Mouse (Mus musculus) E14TG2a.4 (cell line): ENCODE data around the gene Orc6.

Experiments
- CTCF ChIP-seq: conservative IDR thresholded peaks from 2 replicates; pipeline ENCODE4 v1.5.1; 2014; ENCODE audit warnings: low read length
- NANOG ChIP-seq: IDR thresholded peaks from 2 replicates; pipeline ENCODE4 v1.6.1; 2014; ENCODE audit warnings: borderline replicate concordance, low read length, mixed read lengths
- POU5F1 ChIP-seq: IDR thresholded peaks from 2 replicates; pipeline ENCODE4 v1.6.1; 2014; ENCODE audit warnings: low read length, borderline replicate concordance

DNA sequence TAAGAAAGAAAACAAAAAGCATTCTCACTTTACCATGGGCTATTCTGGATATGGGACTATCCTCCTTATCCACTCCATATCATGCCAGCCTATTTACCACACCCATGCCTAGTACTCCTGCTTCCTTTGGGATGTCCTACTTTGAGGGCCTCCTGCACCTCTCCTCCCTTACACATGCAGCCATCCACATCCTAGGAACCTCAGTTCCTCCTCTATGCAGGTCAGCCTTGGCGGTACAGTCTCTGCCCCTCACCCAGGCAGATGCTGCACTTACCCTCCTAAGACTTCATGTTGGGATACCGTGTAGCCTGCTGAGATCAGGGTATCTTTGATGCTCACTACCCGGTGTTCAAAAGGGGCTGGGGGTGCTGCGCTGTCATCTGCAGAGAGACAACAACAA, 53.9 kb downstream of the Orc6 start:
- TF ChIP-seq CTCF (no peak), POU5F1 (no peak), NANOG (no peak)
